Mouse (Mus musculus) bone marrow, adult 2 months (tissue): ENCODE measurements around the gene Anapc11.

Experiments used
- CTCF ChIP-seq: fragments of 200-500 bp; IDR thresholded peaks from 2 replicates; pipeline ENCODE4 v1.5.1; 2011; ENCODE audit warnings: low read length, control low read depth; ENCODE audit not compliant: control insufficient read depth, insufficient read depth
- POLR2A ChIP-seq: fragments of 200-500 bp; IDR thresholded peaks from 2 replicates; pipeline ENCODE4 v1.6.1; 2011; ENCODE audit warnings: low read depth, mild to moderate bottlenecking, control low read depth, low read length, borderline replicate concordance; ENCODE audit not compliant: control insufficient read depth

DNA sequence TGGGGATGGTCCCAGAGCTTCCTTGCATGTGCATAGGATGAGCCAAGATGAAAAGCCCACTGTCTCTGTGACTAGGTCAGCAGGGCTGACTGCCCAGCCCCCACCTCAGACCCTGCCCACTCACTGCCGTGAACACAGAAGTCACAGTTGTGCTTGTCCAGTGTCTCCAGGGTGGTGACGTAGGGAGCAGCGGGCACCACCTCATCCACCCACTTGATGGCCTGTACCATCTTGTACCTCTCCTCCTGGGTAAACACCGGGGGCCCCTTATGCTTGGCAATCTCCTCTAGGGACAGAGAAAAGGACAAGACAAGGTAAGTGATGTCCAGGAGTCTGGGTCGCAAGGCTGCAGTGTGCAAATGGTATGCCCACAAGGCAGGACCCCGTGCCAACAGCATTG, 16.9 kb downstream of the Anapc11 start:
- TF ChIP-seq POLR2A (no peak), CTCF (no peak)
